Mouse (Mus musculus) CH12.LX (cell line): ENCODE results near the gene Gli3. TPM values are rescaled to one million over a fixed set of nuclear protein-coding genes. Genes with fewer than 3 reads are reported as not detected.

ENCODE experiments used
- DNase-seq: peaks from one replicate; pipeline ENCODE4 v3.0.0-alpha.2; 2013; ENCODE audit errors: extremely low read depth
- H3K27ac ChIP-seq: 2 replicates; pipeline ENCODE4 v1.5.1; 2012; ENCODE audit warnings: low read depth, mild to moderate bottlenecking, control low read depth, moderate library complexity; ENCODE audit not compliant: insufficient read depth
- H3K27me3 ChIP-seq: replicated peaks from 2 replicates; pipeline ENCODE3; 2012; ENCODE audit warnings: inconsistent platforms
- H3K36me3 ChIP-seq, 2 experiments: replicated peaks in 1 of 2; 2 replicates each; pipeline versions ENCODE3 to v1.6.1; 2012; ENCODE audit warnings: inconsistent platforms in 1 of 2, low read length in 1 of 2, mild to moderate bottlenecking in 1 of 2, mixed read lengths in 1 of 2, moderate library complexity in 1 of 2; ENCODE audit not compliant: control insufficient read depth in 1 of 2, insufficient read depth in 1 of 2
- H3K4me1 ChIP-seq, 2 experiments: 2 replicates each; pipeline ENCODE4 v1.6.1; 2012; ENCODE audit warnings: inconsistent platforms in 1 of 2, moderate library complexity in 1 of 2; ENCODE audit not compliant: insufficient read depth in 2 of 2, control insufficient read depth in 1 of 2
- H3K4me2 ChIP-seq: 2 replicates; pipeline ENCODE4 v1.6.1; 2012; ENCODE audit warnings: low read depth, mild to moderate bottlenecking, control low read depth; ENCODE audit not compliant: poor library complexity, insufficient read depth, severe bottlenecking
- H3K4me3 ChIP-seq, 3 experiments: fragments of 150-350 bp in 1 of 3; sonication (generic) in 1 of 3; replicated peaks in 1 of 3; 2 replicates each; pipeline versions ENCODE3 to v1.5.1; 2011 to 2012; ENCODE audit warnings: low read depth in 2 of 3, low read length in 2 of 3, mild to moderate bottlenecking in 2 of 3, moderate library complexity in 2 of 3, control low read depth in 1 of 3, improper control_type of control experiment in 1 of 3, inconsistent platforms in 1 of 3, mixed read lengths in 1 of 3; ENCODE audit not compliant: poor library complexity in 1 of 3
- H3K79me2 ChIP-seq: replicated peaks from 2 replicates; pipeline ENCODE4 v1.6.1; 2012; ENCODE audit warnings: mild to moderate bottlenecking, moderate library complexity; ENCODE audit not compliant: control insufficient read depth, poor library complexity, insufficient read depth, severe bottlenecking; ENCODE audit errors: extremely low read depth
- H3K9ac ChIP-seq: 2 replicates; pipeline ENCODE4 v1.6.1; 2012; ENCODE audit warnings: low read depth, mild to moderate bottlenecking, control low read depth, moderate library complexity; ENCODE audit not compliant: insufficient read depth
- H3K9me3 ChIP-seq: replicated peaks from 2 replicates; pipeline ENCODE3; 2012; ENCODE audit warnings: low read length, inconsistent platforms, mixed read lengths
- ETS1 ChIP-seq: conservative IDR thresholded peaks from 2 replicates; pipeline ENCODE4 v1.6.1; 2012; ENCODE audit warnings: low read depth, mild to moderate bottlenecking, inconsistent platforms, low read length, improper control_type of control experiment, moderate library complexity
- GABPA ChIP-seq: IDR thresholded peaks from 2 replicates; pipeline ENCODE4 v1.6.1; 2012; ENCODE audit warnings: low read depth, low read length, improper control_type of control experiment, inconsistent platforms; ENCODE audit not compliant: insufficient replicate concordance
- KAT2A ChIP-seq: IDR thresholded peaks from 2 replicates; pipeline ENCODE4 v1.6.1; 2012; ENCODE audit warnings: low read length, improper control_type of control experiment, inconsistent platforms; ENCODE audit not compliant: insufficient replicate concordance
- TCF12 ChIP-seq: IDR thresholded peaks from 2 replicates; pipeline ENCODE4 v1.6.1; 2014; ENCODE audit warnings: low read depth, mild to moderate bottlenecking, inconsistent platforms, low read length, improper control_type of control experiment
- ZNF384 ChIP-seq: IDR thresholded peaks from 2 replicates; pipeline ENCODE4 v1.6.1; 2012; ENCODE audit warnings: low read depth, low read length, improper control_type of control experiment, inconsistent platforms
- dilution Hi-C: fragments of 300-500 bp; cut with MboI; formaldehyde crosslinking; loops from 2 replicates; pipeline ENCODE4 v1.14.3; 2020; ENCODE audit warnings: low sequenced_read_pairs; ENCODE audit not compliant: extremely low pct_unique_long_range_greater_than_20kb, extremely low pct_ligation_motif_present
- in situ Hi-C: fragments of 300-500 bp; cut with MboI; formaldehyde crosslinking; loops from 3 replicates; pipeline ENCODE4 v1.14.3; 2019; ENCODE audit warnings: low sequenced_read_pairs, low pct_ligation_motif_present, low pct_unique_long_range_greater_than_20kb, mixed read lengths
- polyA plus RNA-seq: library from polyadenylated mRNA; unstranded; fragments of >175 nt; gene quantifications from 2 replicates; pipeline ENCODE4 v1.2.1, GENCODE M21; 2012; ENCODE audit warnings: low read depth; ENCODE audit not compliant: insufficient read length
- total RNA-seq, 2 experiments: library from RNA; depleted of rRNA; stranded (reverse); fragments of 300-350 nt in 1 of 2; fragments of >200 nt in 1 of 2; gene quantifications; 2 replicates each; pipeline ENCODE4 v1.2.3; 2012 to 2014

Gene Gli3
- total and polyA plus RNA-seq, 3 experiments, result not detected

DNA sequence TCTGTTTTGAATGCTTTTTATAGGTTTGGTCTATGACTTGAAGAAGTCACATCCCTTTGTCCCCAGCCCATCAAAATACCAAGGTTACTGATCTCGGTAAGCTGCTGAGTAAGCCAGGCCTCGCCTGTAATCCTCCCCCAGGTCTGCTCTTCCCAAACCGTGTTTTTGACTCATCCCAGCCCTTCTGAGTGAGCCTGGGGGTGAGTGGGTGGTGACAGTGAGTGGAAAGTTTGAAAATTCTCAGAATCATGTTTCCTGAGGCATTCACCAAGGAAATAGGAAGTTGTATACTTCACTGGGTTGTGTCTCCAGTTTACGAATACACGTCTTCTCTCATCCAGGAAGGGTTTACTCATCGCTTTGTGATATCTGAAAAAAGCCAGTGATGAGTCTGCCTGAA, 314.6 kb downstream of the Gli3 start:
- Histone ChIP-seq H3K27ac (no peak overlapping the region), H3K79me2 (no peaks in the 10 kb centered on the region), H3K4me2 (no peak overlapping the region), H3K9ac (no peak overlapping the region), H3K9me3 (no peaks in the 10 kb centered on the region), H3K27me3 (no peaks in the 10 kb centered on the region), H3K4me3 (no peak overlapping the region), H3K36me3 (no peaks in the 10 kb centered on the region), H3K4me1 (no peaks in the 10 kb centered on the region)
- dilution Hi-C loops (no loop called here), in situ Hi-C loops (no loop called here)
- TF ChIP-seq TCF12, result no peak
- TF ChIP-seq ETS1, result no peak
- TF ChIP-seq ZNF384, result no peak
- TF ChIP-seq GABPA, result no peak
- TF ChIP-seq KAT2A, result no peak
- peak; percentile 12 for DNase-seq
